Mouse (Mus musculus): ENCODE measurements around the gene Abhd5. TPM values are rescaled to one million over a fixed set of nuclear protein-coding genes. Genes with fewer than 3 reads are reported as not detected.

The Abhd5 gene
- polyA plus RNA-seq, 1 experiment from 2014 or later, result 27.0 TPM

- no peak overlapping the region for H3K4me3 ChIP-seq (replicated peaks)
- ATAC-seq (ENCODE audit: insufficient read depth), result no peak
These were observed 63.2 kb downstream of the Abhd5 start for GRCm38 (mm10) chr9:122414648-122415047.

GRCm38 (mm10) chr9:122415056-122415775 is 63.8 kb downstream of the Abhd5 start:
- H3K4me2 ChIP-seq, result no peak overlapping the region
- 61% methylated on average over 8 of the region's 8 CpGs for WGBS (ENCODE audit: insufficient replicate concordance)
- H3K9ac ChIP-seq, result no peak overlapping the region
- no peak overlapping the region for H3K4me3 ChIP-seq (replicated peaks)
- no peaks in the 10 kb centered on the region for H3K27me3 ChIP-seq
- no peak overlapping the region for H3K27ac ChIP-seq (replicated peaks)
- no peaks in the 10 kb centered on the region for H3K9me3 ChIP-seq (replicated peaks)
- no peaks in the 10 kb centered on the region for H3K4me1 ChIP-seq (replicated peaks)
- no peaks in the 10 kb centered on the region for H3K36me3 ChIP-seq (replicated peaks)
- ATAC-seq (ENCODE audit: insufficient read depth), result no peak

More at GRCm38 (mm10) chr9:122414648-122415047, 63.2 kb downstream of the Abhd5 start:
- H3K4me2 ChIP-seq, result no peak overlapping the region
- H3K9ac ChIP-seq, result no peak overlapping the region
- 63% methylated on average over 1 of the region's 1 CpGs for WGBS (ENCODE audit: insufficient replicate concordance)
- no peak overlapping the region for H3K27ac ChIP-seq (replicated peaks)
- no peaks in the 10 kb centered on the region for H3K27me3 ChIP-seq
- no peaks in the 10 kb centered on the region for H3K4me1 ChIP-seq (replicated peaks)
- no peaks in the 10 kb centered on the region for H3K9me3 ChIP-seq (replicated peaks)
- H3K36me3 ChIP-seq (replicated peaks), result no peaks in the 10 kb centered on the region

GRCm38 (mm10) chr9:122416617-122417016 is 65.2 kb downstream of the Abhd5 start:
- H3K27me3 ChIP-seq, result no peaks in the 10 kb centered on the region
- H3K9ac ChIP-seq, result no peak overlapping the region
- no peaks in the 10 kb centered on the region for H3K36me3 ChIP-seq (replicated peaks)
- H3K27ac ChIP-seq (replicated peaks), result no peak overlapping the region
- no peaks in the 10 kb centered on the region for H3K9me3 ChIP-seq (replicated peaks)
- no peak overlapping the region for H3K4me2 ChIP-seq
- H3K4me3 ChIP-seq (replicated peaks), result no peak overlapping the region
- H3K4me1 ChIP-seq (replicated peaks), result no peaks in the 10 kb centered on the region
- 53% methylated on average over 2 of the region's 2 CpGs for WGBS (ENCODE audit: insufficient replicate concordance)
- ATAC-seq (ENCODE audit: insufficient read depth), result no peak

- no peaks in the 10 kb centered on the region for H3K27me3 ChIP-seq
- ATAC-seq (ENCODE audit: insufficient read depth), result no peak
- H3K4me2 ChIP-seq, result no peak overlapping the region
- no peak overlapping the region for H3K27ac ChIP-seq (replicated peaks)
- H3K36me3 ChIP-seq (replicated peaks), result no peaks in the 10 kb centered on the region
- WGBS (ENCODE audit: insufficient replicate concordance), result 56% methylated on average over 5 of the region's 5 CpGs
- no peaks in the 10 kb centered on the region for H3K4me1 ChIP-seq (replicated peaks)
- no peaks in the 10 kb centered on the region for H3K9me3 ChIP-seq (replicated peaks)
- no peak overlapping the region for H3K4me3 ChIP-seq (replicated peaks)
- H3K9ac ChIP-seq, result no peak overlapping the region
These were observed 68.9 kb downstream of the Abhd5 start for GRCm38 (mm10) chr9:122420195-122420756.

- ATAC-seq (ENCODE audit: insufficient read depth), result no peak
- Histone ChIP-seq H3K27ac (replicated peaks) (no peak overlapping the region), H3K27me3 (no peaks in the 10 kb centered on the region), H3K9ac (no peak overlapping the region), H3K4me3 (replicated peaks) (no peak overlapping the region), H3K4me2 (no peak overlapping the region), H3K9me3 (replicated peaks) (no peaks in the 10 kb centered on the region), H3K4me1 (replicated peaks) (no peaks in the 10 kb centered on the region), H3K36me3 (replicated peaks) (no peaks in the 10 kb centered on the region)
- WGBS (ENCODE audit: insufficient replicate concordance), result 19% methylated on average over 13 of the region's 13 CpGs
These were observed 69.7 kb downstream of the Abhd5 start for GRCm38 (mm10) chr9:122420772-122421764.

- no peaks in the 10 kb centered on the region for H3K27me3 ChIP-seq
- H3K27ac ChIP-seq (replicated peaks), result no peak overlapping the region
- no peaks in the 10 kb centered on the region for H3K36me3 ChIP-seq (replicated peaks)
- no peak overlapping the region for H3K9ac ChIP-seq
- ATAC-seq (ENCODE audit: insufficient read depth), result no peak
- H3K9me3 ChIP-seq (replicated peaks), result no peaks in the 10 kb centered on the region
- WGBS (ENCODE audit: insufficient replicate concordance), result 77% methylated on average over 8 of the region's 8 CpGs
- H3K4me3 ChIP-seq (replicated peaks), result no peak overlapping the region
- H3K4me2 ChIP-seq, result no peak overlapping the region
- no peaks in the 10 kb centered on the region for H3K4me1 ChIP-seq (replicated peaks)
These were observed 70.5 kb downstream of the Abhd5 start for GRCm38 (mm10) chr9:122421911-122422310.

- H3K9ac ChIP-seq, result no peak overlapping the region
- H3K36me3 ChIP-seq (replicated peaks), result no peaks in the 10 kb centered on the region
- 66% methylated on average over 14 of the region's 14 CpGs for WGBS (ENCODE audit: insufficient replicate concordance)
- no peak for ATAC-seq (ENCODE audit: insufficient read depth)
- no peaks in the 10 kb centered on the region for H3K4me1 ChIP-seq (replicated peaks)
- no peak overlapping the region for H3K4me2 ChIP-seq
- H3K9me3 ChIP-seq (replicated peaks), result no peaks in the 10 kb centered on the region
- no peaks in the 10 kb centered on the region for H3K27me3 ChIP-seq
- no peak overlapping the region for H3K27ac ChIP-seq (replicated peaks)
- no peak overlapping the region for H3K4me3 ChIP-seq (replicated peaks)
These were observed 71.3 kb downstream of the Abhd5 start for GRCm38 (mm10) chr9:122422706-122423105.

- no peak overlapping the region for H3K4me3 ChIP-seq (replicated peaks)
- no peak overlapping the region for H3K27ac ChIP-seq (replicated peaks)
- 44% methylated on average over 6 of the region's 6 CpGs for WGBS (ENCODE audit: insufficient replicate concordance)
- ATAC-seq (ENCODE audit: insufficient read depth), result no peak
- H3K36me3 ChIP-seq (replicated peaks), result no peaks in the 10 kb centered on the region
- H3K9me3 ChIP-seq (replicated peaks), result no peaks in the 10 kb centered on the region
- H3K4me1 ChIP-seq (replicated peaks), result no peaks in the 10 kb centered on the region
- no peak overlapping the region for H3K9ac ChIP-seq
- H3K4me2 ChIP-seq, result no peak overlapping the region
- no peaks in the 10 kb centered on the region for H3K27me3 ChIP-seq
These were observed 71.7 kb downstream of the Abhd5 start for GRCm38 (mm10) chr9:122423146-122423545.

- ATAC-seq (ENCODE audit: insufficient read depth), result no peak
- H3K27me3 ChIP-seq, result no peaks in the 10 kb centered on the region
- 34% methylated on average over 14 of the region's 14 CpGs for WGBS (ENCODE audit: insufficient replicate concordance)
- peak overlapping the region; percentile 20; the same call in 1 of the 2 replicates for H3K4me2 ChIP-seq
- no peak overlapping the region for H3K4me3 ChIP-seq (replicated peaks)
- no peaks in the 10 kb centered on the region for H3K4me1 ChIP-seq (replicated peaks)
- no peaks in the 10 kb centered on the region for H3K36me3 ChIP-seq (replicated peaks)
- H3K9me3 ChIP-seq (replicated peaks), result no peaks in the 10 kb centered on the region
- H3K9ac ChIP-seq, result no peak overlapping the region
- H3K27ac ChIP-seq (replicated peaks), result no peak overlapping the region
These were observed 73.7 kb downstream of the Abhd5 start for GRCm38 (mm10) chr9:122424941-122425608.

GRCm38 (mm10) chr9:122429058-122429649 is 77.7 kb downstream of the Abhd5 start:
- no peaks in the 10 kb centered on the region for H3K4me1 ChIP-seq (replicated peaks)
- H3K27me3 ChIP-seq, result no peaks in the 10 kb centered on the region
- no peak for ATAC-seq (ENCODE audit: insufficient read depth)
- H3K27ac ChIP-seq (replicated peaks), result no peak overlapping the region
- no peak overlapping the region for H3K9ac ChIP-seq
- H3K4me2 ChIP-seq, result no peak overlapping the region
- no peaks in the 10 kb centered on the region for H3K36me3 ChIP-seq (replicated peaks)
- H3K9me3 ChIP-seq (replicated peaks), result no peaks in the 10 kb centered on the region
- WGBS (ENCODE audit: insufficient replicate concordance), result 56% methylated on average over 12 of the region's 12 CpGs
- no peak overlapping the region for H3K4me3 ChIP-seq (replicated peaks)

Measured in liver, embryonic 15.5 days (tissue).